Mouse (Mus musculus): Measurements from ENCODE around the gene Hjurp. TPM values are rescaled to one million over a fixed set of nuclear protein-coding genes. Genes with fewer than 3 reads are reported as not detected.

The Hjurp gene
- polyA plus RNA-seq, 1 experiment from 2014 or later: 182 TPM

DNA sequence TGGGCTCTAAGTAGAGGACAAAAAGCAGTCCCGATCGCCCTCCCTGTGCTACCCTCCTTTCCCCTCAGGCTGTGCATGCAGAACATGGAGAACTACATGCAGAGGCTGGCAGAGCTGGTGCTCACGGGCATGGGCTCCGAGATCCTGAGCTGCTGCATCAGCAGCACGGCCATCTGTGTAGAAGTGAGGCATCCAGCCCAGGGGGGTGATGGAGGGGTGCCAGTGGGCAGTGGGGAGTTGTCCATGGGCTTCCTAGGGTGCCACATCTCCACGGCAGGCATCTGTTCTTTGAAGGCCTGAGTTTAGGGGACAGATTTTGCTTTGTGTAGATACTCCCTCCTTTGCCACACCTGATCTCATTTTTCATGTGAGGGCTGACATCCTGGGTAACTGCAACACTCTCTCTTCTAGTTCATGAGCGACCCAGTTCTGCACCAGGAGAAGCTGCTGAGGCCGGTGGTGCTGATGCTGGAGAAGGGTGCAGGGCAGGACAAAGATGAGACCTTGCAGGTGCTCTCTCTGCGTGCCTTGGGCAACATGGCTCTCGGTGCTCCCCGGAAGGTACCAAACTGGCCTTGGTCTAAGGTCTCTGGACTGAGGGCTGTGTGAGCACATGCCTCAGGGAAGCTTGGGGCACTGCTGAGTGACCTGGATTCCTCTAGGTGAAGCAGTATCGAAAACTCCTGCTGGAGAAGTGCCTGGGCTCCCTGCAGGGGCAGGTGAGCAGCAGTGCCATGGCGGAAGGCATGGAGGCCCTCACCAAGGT, 21.3 kb downstream of the Hjurp start:
- DNase-seq (ENCODE audit: low spot score) (no peak), ATAC-seq (replicated peaks; ENCODE audit: low FRiP score, low TSS enrichment, low read depth) (no peak)
- 83% methylated on average over 13 of the region's 13 CpGs for WGBS
- H3K27ac ChIP-seq (ENCODE audit: low read depth): no peak overlapping the region
- no peak overlapping the region for H3K4me3 ChIP-seq (ENCODE audit: low read depth, low read length)
- peaks cover 18% of the 10 kb centered on the region for H3K36me3 ChIP-seq (ENCODE audit: control insufficient read depth, insufficient read depth, low read length)
- no peak overlapping the region for H3K4me2 ChIP-seq (ENCODE audit: low read length)
- H3K4me1 ChIP-seq (replicated peaks; ENCODE audit: control insufficient read depth, insufficient read depth, low read length): no peaks in the 10 kb centered on the region
- H3K9me3 ChIP-seq (ENCODE audit: control insufficient read depth, low read length): peaks cover 36% of the 10 kb centered on the region
- no peaks in the 10 kb centered on the region for H3K27me3 ChIP-seq (replicated peaks; ENCODE audit: control insufficient read depth, insufficient read depth, low read length)
- H3K9ac ChIP-seq (ENCODE audit: low read length): no peak overlapping the region

DNA sequence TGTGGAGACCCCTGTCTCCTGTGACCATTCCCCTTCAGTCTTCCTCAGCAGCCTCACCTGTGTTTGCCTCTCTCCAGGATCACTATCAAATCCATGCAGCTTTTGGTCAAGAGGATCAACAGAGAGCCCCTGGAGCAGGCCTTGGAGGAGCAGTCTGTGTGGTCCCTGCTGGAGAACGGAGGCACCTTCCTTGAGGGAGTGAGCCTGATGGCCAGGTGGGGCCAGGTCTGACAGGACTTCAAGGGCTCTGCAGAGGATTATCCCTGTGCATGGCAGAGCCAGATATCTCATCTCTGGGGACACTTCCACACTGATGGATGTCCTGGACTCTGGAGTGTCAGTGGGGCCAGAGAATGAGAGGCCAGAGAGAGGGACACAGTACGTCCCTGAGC, 22.0 kb downstream of the Hjurp start:
- Histone ChIP-seq H3K27me3 (replicated peaks; ENCODE audit: control insufficient read depth, insufficient read depth, low read length) (no peaks in the 10 kb centered on the region), H3K9ac (ENCODE audit: low read length) (no peak overlapping the region), H3K4me1 (replicated peaks; ENCODE audit: control insufficient read depth, insufficient read depth, low read length) (no peaks in the 10 kb centered on the region), H3K27ac (ENCODE audit: low read depth) (no peak overlapping the region), H3K4me3 (ENCODE audit: low read depth, low read length) (no peak overlapping the region), H3K4me2 (ENCODE audit: low read length) (no peak overlapping the region), H3K9me3 (ENCODE audit: control insufficient read depth, low read length) (peaks cover 43% of the 10 kb centered on the region), H3K36me3 (ENCODE audit: control insufficient read depth, insufficient read depth, low read length) (peaks cover 11% of the 10 kb centered on the region)
- ATAC-seq (replicated peaks; ENCODE audit: low FRiP score, low TSS enrichment, low read depth) (no peak), DNase-seq (ENCODE audit: low spot score) (no peak)
- 65% methylated on average over 2 of the region's 2 CpGs for WGBS

DNA sequence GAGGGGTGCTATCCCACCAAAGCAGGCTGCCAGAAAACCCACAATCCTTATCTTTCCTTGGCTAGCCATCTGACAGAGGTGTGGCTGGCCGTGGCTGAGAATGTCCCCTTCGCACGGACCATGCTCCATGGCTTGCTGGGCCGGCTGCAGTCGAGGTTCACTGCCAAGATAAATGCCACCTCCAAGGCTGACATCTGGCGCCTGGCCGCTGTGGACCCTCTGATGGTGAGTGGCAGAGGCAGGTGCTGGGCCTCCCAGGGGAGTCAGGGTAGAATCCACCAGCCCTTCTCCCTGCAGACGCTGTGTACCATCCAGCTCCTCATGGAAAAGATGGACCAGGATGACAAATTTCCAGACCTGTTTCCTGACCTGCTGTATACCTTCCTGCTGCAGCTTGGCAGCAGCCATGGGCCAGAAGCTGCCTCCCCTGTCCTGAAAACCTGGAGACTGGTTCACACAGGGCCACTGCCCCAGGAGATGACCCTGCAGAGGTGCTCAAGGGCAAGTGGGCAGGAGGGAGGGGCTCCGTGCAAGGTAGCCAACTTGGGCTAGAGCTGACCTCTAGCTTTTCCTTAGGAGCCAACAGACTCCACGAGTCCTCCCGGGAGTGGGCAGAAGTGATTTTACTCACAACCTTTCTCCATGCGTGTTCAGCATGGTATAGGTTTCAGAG, 22.5 kb downstream of the Hjurp start:
- no peak overlapping the region for H3K9ac ChIP-seq (ENCODE audit: low read length)
- WGBS: 86% methylated on average over 12 of the region's 12 CpGs
- peaks cover 48% of the 10 kb centered on the region for H3K9me3 ChIP-seq (ENCODE audit: control insufficient read depth, low read length)
- H3K4me2 ChIP-seq (ENCODE audit: low read length): no peak overlapping the region
- DNase-seq (ENCODE audit: low spot score): no peak
- no peaks in the 10 kb centered on the region for H3K4me1 ChIP-seq (replicated peaks; ENCODE audit: control insufficient read depth, insufficient read depth, low read length)
- H3K27me3 ChIP-seq (replicated peaks; ENCODE audit: control insufficient read depth, insufficient read depth, low read length): no peaks in the 10 kb centered on the region
- no peak overlapping the region for H3K27ac ChIP-seq (ENCODE audit: low read depth)
- H3K4me3 ChIP-seq (ENCODE audit: low read depth, low read length): no peak overlapping the region
- H3K36me3 ChIP-seq (ENCODE audit: control insufficient read depth, insufficient read depth, low read length): peaks cover 6% of the 10 kb centered on the region
- ATAC-seq (replicated peaks; ENCODE audit: low FRiP score, low TSS enrichment, low read depth): no peak

DNA sequence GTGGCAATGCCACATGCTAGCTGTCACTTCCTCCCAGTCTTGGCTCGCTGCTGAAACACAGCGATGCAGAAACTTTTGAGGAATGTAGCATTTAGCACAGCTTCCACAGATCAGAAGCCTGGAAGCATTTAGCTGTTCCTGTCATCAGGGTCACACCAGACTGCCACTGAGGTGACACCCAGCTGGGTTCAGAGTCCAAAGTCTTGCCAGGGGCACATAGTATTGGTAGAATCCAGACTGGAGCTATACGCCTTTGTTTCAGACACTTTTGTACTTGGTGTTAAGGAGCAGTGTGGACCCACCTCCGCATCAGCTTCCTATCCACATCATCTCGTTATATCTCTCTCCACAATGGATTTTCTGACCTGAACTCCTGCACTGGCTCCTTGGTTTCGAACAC, 23.9 kb downstream of the Hjurp start:
- H3K4me1 ChIP-seq (replicated peaks; ENCODE audit: control insufficient read depth, insufficient read depth, low read length): no peaks in the 10 kb centered on the region
- no peak overlapping the region for H3K4me2 ChIP-seq (ENCODE audit: low read length)
- H3K9ac ChIP-seq (ENCODE audit: low read length): no peak overlapping the region
- no peak overlapping the region for H3K4me3 ChIP-seq (ENCODE audit: low read depth, low read length)
- no peaks in the 10 kb centered on the region for H3K27me3 ChIP-seq (replicated peaks; ENCODE audit: control insufficient read depth, insufficient read depth, low read length)
- peaks cover 62% of the 10 kb centered on the region for H3K9me3 ChIP-seq (ENCODE audit: control insufficient read depth, low read length)
- no peak for DNase-seq (ENCODE audit: low spot score)
- no peak for ATAC-seq (replicated peaks; ENCODE audit: low FRiP score, low TSS enrichment, low read depth)
- no peaks in the 10 kb centered on the region for H3K36me3 ChIP-seq (ENCODE audit: control insufficient read depth, insufficient read depth, low read length)
- WGBS: 74% methylated on average over 6 of the region's 6 CpGs
- H3K27ac ChIP-seq (ENCODE audit: low read depth): no peak overlapping the region

DNA sequence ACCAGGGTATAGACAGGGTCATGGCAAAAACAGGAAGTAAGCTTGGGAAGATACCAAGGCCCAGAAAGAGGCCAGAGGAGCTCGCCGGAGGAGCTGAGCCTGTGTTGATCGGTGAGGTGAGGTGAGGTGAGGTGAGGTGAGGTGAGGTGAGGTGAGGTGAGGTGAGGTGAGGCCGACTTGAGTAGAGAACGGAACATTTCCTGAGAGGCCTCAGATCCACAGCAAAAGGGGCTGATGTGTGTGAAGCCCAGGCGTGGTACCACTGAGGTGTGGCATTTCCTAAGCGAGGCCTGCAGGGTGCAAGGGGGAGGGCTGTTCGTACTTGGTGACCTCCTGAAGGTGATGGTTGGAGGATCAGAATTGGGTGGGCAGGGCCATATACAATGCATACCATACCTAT, 24.3 kb downstream of the Hjurp start:
- H3K36me3 ChIP-seq (ENCODE audit: control insufficient read depth, insufficient read depth, low read length): no peaks in the 10 kb centered on the region
- no peak overlapping the region for H3K9ac ChIP-seq (ENCODE audit: low read length)
- H3K27me3 ChIP-seq (replicated peaks; ENCODE audit: control insufficient read depth, insufficient read depth, low read length): no peaks in the 10 kb centered on the region
- H3K9me3 ChIP-seq (ENCODE audit: control insufficient read depth, low read length): peaks cover 66% of the 10 kb centered on the region
- no peaks in the 10 kb centered on the region for H3K4me1 ChIP-seq (replicated peaks; ENCODE audit: control insufficient read depth, insufficient read depth, low read length)
- H3K27ac ChIP-seq (ENCODE audit: low read depth): no peak overlapping the region
- ATAC-seq (replicated peaks; ENCODE audit: low FRiP score, low TSS enrichment, low read depth) (no peak), DNase-seq (ENCODE audit: low spot score) (no peak)
- WGBS: 72% methylated on average over 8 of the region's 8 CpGs
- no peak overlapping the region for H3K4me2 ChIP-seq (ENCODE audit: low read length)
- H3K4me3 ChIP-seq (ENCODE audit: low read depth, low read length): no peak overlapping the region

DNA sequence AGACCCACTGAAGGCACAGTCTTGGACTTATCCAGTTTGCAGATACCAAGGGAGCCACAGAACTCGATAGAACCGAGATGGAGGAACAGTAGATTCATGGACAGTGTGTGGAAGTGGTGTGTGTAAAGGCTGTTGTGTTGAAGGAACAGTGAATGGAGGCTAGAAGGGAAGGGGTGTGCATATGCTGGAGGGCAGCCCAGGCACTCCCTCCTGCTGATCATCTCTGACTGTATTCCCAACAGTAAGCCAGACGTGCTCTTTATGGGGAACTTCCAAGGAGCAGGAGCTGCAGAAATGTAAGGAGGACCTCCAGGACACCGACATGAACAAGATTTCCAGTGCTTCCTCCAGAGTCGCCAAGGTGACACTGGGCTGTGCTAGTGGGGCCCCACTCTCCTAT, 27.4 kb downstream of the Hjurp start:
- Histone ChIP-seq H3K4me1 (replicated peaks; ENCODE audit: control insufficient read depth, insufficient read depth, low read length) (no peaks in the 10 kb centered on the region), H3K4me2 (ENCODE audit: low read length) (no peak overlapping the region), H3K36me3 (ENCODE audit: control insufficient read depth, insufficient read depth, low read length) (no peaks in the 10 kb centered on the region), H3K9me3 (ENCODE audit: control insufficient read depth, low read length) (peaks cover 62% of the 10 kb centered on the region), H3K9ac (ENCODE audit: low read length) (no peak overlapping the region), H3K27ac (ENCODE audit: low read depth) (no peak overlapping the region), H3K4me3 (ENCODE audit: low read depth, low read length) (no peak overlapping the region), H3K27me3 (replicated peaks; ENCODE audit: control insufficient read depth, insufficient read depth, low read length) (no peaks in the 10 kb centered on the region)
- 81% methylated on average over 5 of the region's 5 CpGs for WGBS
- no peak for DNase-seq (ENCODE audit: low spot score)
- no peak for ATAC-seq (replicated peaks; ENCODE audit: low FRiP score, low TSS enrichment, low read depth)

DNA sequence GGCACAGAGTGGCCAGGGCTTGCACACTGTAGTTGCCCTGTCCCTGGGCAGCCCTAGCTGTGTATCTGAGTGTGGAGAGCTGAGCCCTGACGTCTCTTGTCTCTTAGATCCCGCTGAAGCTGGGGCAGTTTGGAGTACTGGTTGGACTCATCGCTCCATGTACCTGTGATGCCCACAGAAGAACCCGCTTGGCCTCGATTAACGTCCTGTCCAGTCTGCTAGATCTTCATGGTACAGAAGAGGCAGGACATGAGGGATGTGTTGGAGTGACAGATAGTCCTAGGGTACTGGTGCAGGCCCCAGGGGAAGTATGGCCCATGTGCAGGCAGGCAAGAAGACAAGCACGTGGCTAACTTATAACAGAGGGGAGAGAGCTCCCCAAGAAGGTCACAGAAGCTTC, 27.8 kb downstream of the Hjurp start:
- Histone ChIP-seq H3K4me1 (replicated peaks; ENCODE audit: control insufficient read depth, insufficient read depth, low read length) (no peaks in the 10 kb centered on the region), H3K27me3 (replicated peaks; ENCODE audit: control insufficient read depth, insufficient read depth, low read length) (no peaks in the 10 kb centered on the region), H3K36me3 (ENCODE audit: control insufficient read depth, insufficient read depth, low read length) (no peaks in the 10 kb centered on the region), H3K4me2 (ENCODE audit: low read length) (no peak overlapping the region), H3K27ac (ENCODE audit: low read depth) (no peak overlapping the region), H3K4me3 (ENCODE audit: low read depth, low read length) (no peak overlapping the region), H3K9ac (ENCODE audit: low read length) (no peak overlapping the region), H3K9me3 (ENCODE audit: control insufficient read depth, low read length) (peaks cover 59% of the 10 kb centered on the region)
- 78% methylated on average over 7 of the region's 7 CpGs for WGBS
- DNase-seq (ENCODE audit: low spot score) (no peak), ATAC-seq (replicated peaks; ENCODE audit: low FRiP score, low TSS enrichment, low read depth) (no peak)

DNA sequence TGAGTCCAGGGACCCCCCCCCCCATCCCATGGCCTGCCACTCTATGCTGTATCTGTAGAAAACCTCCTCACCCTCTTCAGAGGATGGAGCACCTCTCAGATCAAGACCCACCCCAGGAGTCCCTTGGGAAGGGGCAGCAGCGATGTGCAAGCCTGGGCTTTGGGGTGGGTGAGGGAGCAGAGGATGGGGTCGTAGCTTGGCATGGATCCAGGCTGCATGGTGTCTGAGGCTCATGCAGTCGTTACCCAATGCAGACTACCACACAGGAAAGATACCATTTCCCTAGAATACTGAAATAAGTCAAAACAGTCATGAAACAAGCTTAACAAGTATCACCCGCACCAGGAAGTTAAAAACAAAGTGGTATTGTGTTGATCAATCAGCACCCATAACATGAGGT, 28.8 kb downstream of the Hjurp start:
- DNase-seq (ENCODE audit: low spot score) (no peak), ATAC-seq (replicated peaks; ENCODE audit: low FRiP score, low TSS enrichment, low read depth) (no peak)
- H3K9ac ChIP-seq (ENCODE audit: low read length): no peak overlapping the region
- peaks cover 63% of the 10 kb centered on the region for H3K9me3 ChIP-seq (ENCODE audit: control insufficient read depth, low read length)
- H3K36me3 ChIP-seq (ENCODE audit: control insufficient read depth, insufficient read depth, low read length): no peaks in the 10 kb centered on the region
- 71% methylated on average over 4 of the region's 4 CpGs for WGBS
- H3K4me3 ChIP-seq (ENCODE audit: low read depth, low read length): no peak overlapping the region
- H3K27me3 ChIP-seq (replicated peaks; ENCODE audit: control insufficient read depth, insufficient read depth, low read length): no peaks in the 10 kb centered on the region
- no peak overlapping the region for H3K4me2 ChIP-seq (ENCODE audit: low read length)
- no peak overlapping the region for H3K27ac ChIP-seq (ENCODE audit: low read depth)
- no peaks in the 10 kb centered on the region for H3K4me1 ChIP-seq (replicated peaks; ENCODE audit: control insufficient read depth, insufficient read depth, low read length)

DNA sequence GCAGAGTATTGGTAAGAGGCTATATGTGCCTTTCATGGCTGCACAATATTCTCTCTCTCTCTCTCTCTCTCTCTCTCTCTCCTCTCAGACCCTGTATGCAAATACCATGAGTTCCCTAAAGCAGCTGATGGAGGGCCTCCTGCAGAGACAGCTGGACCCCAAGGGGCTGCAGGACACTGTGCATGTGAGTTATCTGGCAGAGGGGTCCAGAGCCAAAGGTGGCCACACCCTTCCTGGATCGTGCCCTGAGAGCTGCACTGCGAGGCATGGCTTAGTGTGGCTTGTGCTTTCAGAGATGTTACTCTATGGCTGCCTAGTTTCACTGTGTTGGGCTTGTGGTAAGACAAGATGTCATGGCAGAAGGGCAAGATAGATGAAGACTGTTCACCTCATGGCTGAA, 29.8 kb downstream of the Hjurp start:
- H3K4me3 ChIP-seq (ENCODE audit: low read depth, low read length): no peak overlapping the region
- H3K27ac ChIP-seq (ENCODE audit: low read depth): no peak overlapping the region
- H3K9me3 ChIP-seq (ENCODE audit: control insufficient read depth, low read length): peaks cover 67% of the 10 kb centered on the region
- 50% methylated on average over 2 of the region's 2 CpGs for WGBS
- ATAC-seq (replicated peaks; ENCODE audit: low FRiP score, low TSS enrichment, low read depth) (no peak), DNase-seq (ENCODE audit: low spot score) (no peak)
- no peaks in the 10 kb centered on the region for H3K27me3 ChIP-seq (replicated peaks; ENCODE audit: control insufficient read depth, insufficient read depth, low read length)
- H3K36me3 ChIP-seq (ENCODE audit: control insufficient read depth, insufficient read depth, low read length): no peaks in the 10 kb centered on the region
- no peak overlapping the region for H3K4me2 ChIP-seq (ENCODE audit: low read length)
- no peaks in the 10 kb centered on the region for H3K4me1 ChIP-seq (replicated peaks; ENCODE audit: control insufficient read depth, insufficient read depth, low read length)
- no peak overlapping the region for H3K9ac ChIP-seq (ENCODE audit: low read length)

Data from intestine, embryonic 14.5 days (tissue).